Mouse (Mus musculus) thymus, adult 18-20 months (tissue): Measurements from ENCODE around the gene E130309D02Rik.

Source experiments
- DNase-seq, 2 experiments: peaks; one replicate each; pipeline ENCODE4 v3.0.0; 2022; ENCODE audit warnings: mixed read lengths in 2 of 2

E130309D02Rik gene

GRCm38 (mm10) chr5:143266794-143267193 lies 48.4 kb downstream of the E130309D02Rik start:
- DNase-seq, result no peak

GRCm38 (mm10) chr5:143265409-143265808 lies 49.8 kb downstream of the E130309D02Rik start:
- no peak for DNase-seq

GRCm38 (mm10) chr5:143264689-143265088 lies 50.5 kb downstream of the E130309D02Rik start:
- no peak for DNase-seq

- DNase-seq, result no peak
Measured at GRCm38 (mm10) chr5:143261636-143262035, 53.5 kb downstream of the E130309D02Rik start.

GRCm38 (mm10) chr5:143255802-143256201 lies 59.4 kb downstream of the E130309D02Rik start:
- no peak for DNase-seq

GRCm38 (mm10) chr5:143255131-143255519 lies 60.0 kb downstream of the E130309D02Rik start:
- no peak for DNase-seq

GRCm38 (mm10) chr5:143254487-143255130 lies 60.6 kb downstream of the E130309D02Rik start:
- DNase-seq, result no peak

- no peak for DNase-seq
Measured at GRCm38 (mm10) chr5:143253881-143254486, 61.2 kb downstream of the E130309D02Rik start.

- DNase-seq, result no peak
Measured at GRCm38 (mm10) chr5:143253186-143253880, 61.8 kb downstream of the E130309D02Rik start.

GRCm38 (mm10) chr5:143252791-143253185 lies 62.4 kb downstream of the E130309D02Rik start:
- no peak for DNase-seq

GRCm38 (mm10) chr5:143252039-143252438 lies 63.1 kb downstream of the E130309D02Rik start:
- DNase-seq, result no peak
